Mouse (Mus musculus) kidney, embryonic 16.5 days (tissue): ENCODE data around the gene Riok1. TPM values are rescaled to one million over a fixed set of nuclear protein-coding genes. Genes with fewer than 3 reads are reported as not detected.

ENCODE experiments used
- ATAC-seq: fragments of 200-750 bp; cut with Nextera tagmentation; 2 replicates; pipeline ENCODE4 v1.8.0; 2017; ENCODE audit warnings: moderate TSS enrichment; ENCODE audit not compliant: low FRiP score, low TSS enrichment
- H3K27ac ChIP-seq: fragments of 300-500 bp; sonication (generic); 2 replicates; pipeline ENCODE4 v1.5.1; 2014; ENCODE audit warnings: low read length
- H3K27me3 ChIP-seq: fragments of 300-500 bp; sonication (generic); 2 replicates; pipeline ENCODE4 v1.6.1; 2014; ENCODE audit warnings: low read length, control low read depth, mixed read lengths; ENCODE audit not compliant: insufficient read depth
- H3K36me3 ChIP-seq: fragments of 300-500 bp; sonication (generic); 2 replicates; pipeline ENCODE4 v1.6.1; 2014; ENCODE audit warnings: low read length, control low read depth, mixed read lengths; ENCODE audit not compliant: insufficient read depth
- H3K4me1 ChIP-seq: fragments of 300-500 bp; sonication (generic); 2 replicates; pipeline ENCODE4 v1.6.1; 2014; ENCODE audit warnings: low read length, control low read depth, mixed read lengths; ENCODE audit not compliant: insufficient read depth
- H3K4me2 ChIP-seq: fragments of 300-500 bp; sonication (generic); replicated peaks from 2 replicates; pipeline ENCODE4 v1.6.1; 2014; ENCODE audit warnings: low read depth, low read length
- H3K4me3 ChIP-seq: fragments of 300-500 bp; sonication (generic); 2 replicates; pipeline ENCODE4 v1.5.1; 2014; ENCODE audit warnings: mild to moderate bottlenecking, low read length
- H3K9ac ChIP-seq: fragments of 300-500 bp; sonication (generic); replicated peaks from 2 replicates; pipeline ENCODE4 v1.6.1; 2014; ENCODE audit warnings: low read length
- H3K9me3 ChIP-seq: fragments of 300-500 bp; sonication (generic); 2 replicates; pipeline ENCODE4 v1.6.1; 2016; ENCODE audit warnings: low read length, control low read depth
- WGBS: fragments of 180-500 bp; shearing (Covaris S2); extraction: QIAGEN DNeasy Blood & Tissue Kit; methylation state at CpG from one replicate; pipeline ENCODE4 v1.1.7; 2014; 5-methylcytosine and 5-hydroxymethylcytosine counted together
- microRNA-seq: library from miRNA; unstranded; fragments of <30 nt; microRNA quantifications from one replicate; pipeline ENCODE4, GENCODE M21; 2016
- polyA plus RNA-seq: library from polyadenylated mRNA; unstranded; fragments of >200 nt; fragmentation: Nextera tagmentation; extraction: Ambion mirVana; gene quantifications from 2 replicates; pipeline ENCODE4 v1.2.1, GENCODE M21; 2015

Riok1 gene
- polyA plus RNA-seq, 1 experiment from 2014 or later, result 49.3 TPM

GRCm38 (mm10) chr13:38109081-38109480 lies 72.3 kb downstream of the Riok1 start:
- 72% methylated on average over 9 of the region's 9 CpGs for WGBS
- Histone ChIP-seq H3K27me3 (no peaks in the 10 kb centered on the region), H3K4me1 (no peaks in the 10 kb centered on the region), H3K9ac (no peak overlapping the region), H3K4me2 (no peak overlapping the region), H3K27ac (no peak overlapping the region), H3K9me3 (no peaks in the 10 kb centered on the region), H3K4me3 (no peak overlapping the region), H3K36me3 (no peaks in the 10 kb centered on the region)
- no peak for ATAC-seq

Small RNA genes lying within 50 kb of the gene (microRNA-seq; reads per million reads assigned to microRNA genes)
- gene Gm27387, result not detected

Other genes with a start within 250 kb of the Riok1 start
- 130 and 138 TPM in 2 replicates for gene Ssr1, start 42.8 kb upstream of the Riok1 start, polyA plus RNA-seq
- 1.1 and 1.4 TPM in 2 replicates for gene Cage1, start 74 bp downstream of the Riok1 start, polyA plus RNA-seq
- gene Dsp, start 114.3 kb downstream of the Riok1 start, polyA plus RNA-seq, result 5.3 TPM in 2 replicates
- 32.3 and 37.3 TPM in 2 replicates for gene Snrnp48, start 167.9 kb downstream of the Riok1 start, polyA plus RNA-seq